Comparison of ENCODE assay signal across 22 mouse cellular contexts in the genomic region with DNA sequence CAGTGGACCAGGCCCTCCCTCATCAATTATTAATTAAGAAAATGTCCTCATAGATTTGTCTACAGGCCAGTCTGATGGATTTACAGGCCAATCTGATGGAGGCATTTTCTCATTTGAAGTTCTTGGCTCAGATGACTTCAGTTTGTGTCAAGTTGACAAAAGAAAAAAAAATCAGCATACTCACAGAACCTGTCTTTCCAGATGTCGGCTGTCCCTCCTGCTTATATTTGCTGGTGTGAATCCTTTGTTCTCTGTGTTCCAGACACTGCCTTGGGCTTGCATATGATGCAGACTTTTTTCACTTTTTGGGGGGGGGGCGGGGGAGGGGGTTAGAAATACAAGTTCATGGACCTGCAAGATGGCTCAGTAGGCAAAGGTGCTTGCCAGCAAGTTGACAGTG.
DNase-seq lines count a peak whose midpoint lies in the region; ATAC-seq and TF ChIP-seq lines count a peak whose summit lies in the region.
"Had no signal": no experiment of that assay in that cellular context is flagged by ENCODE, and none has a peak within 500 bp of the region (broad histone marks: within the 10 kb centered on the region; RNA-seq: fewer than 3 reads in every experiment).

No protein-coding gene starts in this region.

- H3K4me1 ChIP-seq in lung, embryonic 14.5 days (ENCODE audit: insufficient read depth): no peaks in the 10 kb centered on the region; the same call in 1 of the 2 replicates

- no peak for TF ChIP-seq CTCF in lung, embryonic 14.5 days (IDR thresholded peaks at IDR 0.05; ENCODE audit: low read depth)

- no peak overlapping the region for H3K9ac ChIP-seq in lung, embryonic 14.5 days
- H3K9ac ChIP-seq: embryonic facial prominence, embryonic 13.5 days; forebrain, embryonic 13.5 days; forebrain, embryonic 15.5 days; forebrain, postnatal 0 days had no signal

- DNase-seq in embryo, embryonic 10.5 days (ENCODE audit: low spot score): peak; percentile 29
- DNase-seq in embryo, embryonic 9.5 days (ENCODE audit: extremely low spot score): no peak
- DNase-seq in lung, embryonic 14.5 days: peak; percentile 8
- no peak for DNase-seq in lung, postnatal 25 days (ENCODE audit: low spot score)
- DNase-seq in retina, postnatal 1 day: no peak
- DNase-seq: adrenal gland, adult 2 months; adrenal gland, postnatal 10 days; adrenal gland, postnatal 25 days; B cell, adult 2 months; cerebellum, adult 11 months; cerebellum, adult 18-20 months; cerebellum, adult 8-10 months; cerebellum, adult 9-11 months; cerebellum, postnatal 14 days; cerebellum, postnatal 36 days; forebrain, postnatal 0 days had no signal

- 30% methylated on average over 2 of the region's 2 CpGs for WGBS in lung, embryonic 14.5 days

- H3K4me2 ChIP-seq in lung, embryonic 14.5 days: no peak overlapping the region
- H3K4me2 ChIP-seq: embryonic facial prominence, embryonic 13.5 days; forebrain, embryonic 13.5 days; forebrain, embryonic 15.5 days had no signal

- no peak overlapping the region for H3K4me3 ChIP-seq in lung, embryonic 14.5 days (ENCODE audit: low read depth, low read length)
- H3K4me3 ChIP-seq: embryonic facial prominence, embryonic 13.5 days; forebrain, embryonic 13.5 days; forebrain, embryonic 15.5 days had no signal

- no peaks in the 10 kb centered on the region for H3K9me3 ChIP-seq in lung, embryonic 14.5 days (ENCODE audit: low read depth, low read length)
- H3K9me3 ChIP-seq: embryonic facial prominence, embryonic 13.5 days; forebrain, embryonic 13.5 days; forebrain, embryonic 15.5 days had no signal

- H3K27ac ChIP-seq in lung, embryonic 14.5 days (ENCODE audit: low read depth): no peak overlapping the region
- H3K27ac ChIP-seq: embryonic facial prominence, embryonic 13.5 days; forebrain, embryonic 13.5 days; forebrain, embryonic 15.5 days had no signal

- no peak for ATAC-seq in lung, embryonic 14.5 days (ENCODE audit: insufficient read depth)
- ATAC-seq: CD4-positive, CD25-positive, alpha-beta regulatory T cell, adult 4 months; forebrain, embryonic 13.5 days; forebrain, embryonic 15.5 days; forebrain, postnatal 0 days; Patski had no signal

- H3K27me3 ChIP-seq in lung, embryonic 14.5 days (ENCODE audit: insufficient read depth, low read length): peaks cover 9% of the 10 kb centered on the region
- H3K27me3 ChIP-seq: Patski had no signal

- H3K36me3 ChIP-seq in lung, embryonic 14.5 days (ENCODE audit: insufficient read depth): no peaks in the 10 kb centered on the region
- H3K36me3 ChIP-seq: embryonic facial prominence, embryonic 13.5 days; forebrain, embryonic 15.5 days; G1E had no signal

Comparison
In these comparisons a context has a peak if more than half of its experiments do, and no peak if none do; other contexts are left out.
1. DNase-seq: peak in embryo, embryonic 10.5 days (single experiment) and lung, embryonic 14.5 days (single experiment); none in embryo, embryonic 9.5 days (single experiment), lung, postnatal 25 days (single experiment) and retina, postnatal 1 day (single experiment).